ENCODE assay signal across 8 mouse cellular contexts in genomic region chr3:30999401-31000017, GRCm38 (mm10). TPM values are rescaled to one million over a fixed set of nuclear protein-coding genes. Genes with fewer than 3 reads are reported as not detected.
DNase-seq lines count a peak whose midpoint lies in the region; ATAC-seq and TF ChIP-seq lines count a peak whose summit lies in the region.

No protein-coding gene starts in this region.

- peak; percentile 25 to 26 for DNase-seq in heart, adult 18-20 months
- no peak for DNase-seq in heart, postnatal 36 days
- DNase-seq in neural tube, embryonic 10.5 days (ENCODE audit: extremely low spot score, low spot score) = no peak
- no peak for DNase-seq in limb, embryonic 11.5 days (ENCODE audit: low spot score)
- DNase-seq in stomach, postnatal 0 days (ENCODE audit: low spot score) = peak; percentile 55
- DNase-seq in cerebellum, adult 8-10 months = no peak

- intact Hi-C loops in heart, postnatal 36 days (cut with DNase I) = no loop called here

- H3K9me3 ChIP-seq in neural tube, embryonic 15.5 days (replicated peaks) = no peaks in the 10 kb centered on the region
- no peaks in the 10 kb centered on the region for H3K9me3 ChIP-seq in limb, embryonic 11.5 days (ENCODE audit: control insufficient read depth, low read length)
- H3K9me3 ChIP-seq in stomach, postnatal 0 days (ENCODE audit: control insufficient read depth, low read length) = no peaks in the 10 kb centered on the region

- peak overlapping the region; percentile 18; the same call in 1 of the 2 replicates for H3K27ac ChIP-seq in neural tube, embryonic 15.5 days (replicated peaks)
- H3K27ac ChIP-seq in limb, embryonic 11.5 days (replicated peaks; ENCODE audit: low read depth, low read length) = peak overlapping the region; percentile 56; the same call in 1 of the 2 replicates
- peak overlapping the region; percentile 94 for H3K27ac ChIP-seq in stomach, postnatal 0 days (replicated peaks)

- no peak for ATAC-seq in neural tube, embryonic 15.5 days (ENCODE audit: low FRiP score)
- no peak for ATAC-seq in limb, embryonic 11.5 days (ENCODE audit: insufficient number of reproducible peaks, low FRiP score, low TSS enrichment, low read depth)
- ATAC-seq in stomach, postnatal 0 days (ENCODE audit: low FRiP score, low TSS enrichment) = peak; percentile 74
- ATAC-seq in megakaryocyte progenitor cell, adult 5-6 weeks (replicated peaks; ENCODE audit: poor library complexity) = no peak

- H3K4me3 ChIP-seq in neural tube, embryonic 15.5 days (replicated peaks) = no peak overlapping the region
- H3K4me3 ChIP-seq in limb, embryonic 11.5 days (ENCODE audit: low read depth, low read length) = no peak overlapping the region
- H3K4me3 ChIP-seq in stomach, postnatal 0 days (ENCODE audit: low read depth, low read length) = no peak overlapping the region

- H3K4me1 ChIP-seq in neural tube, embryonic 15.5 days = peaks cover 33% of the 10 kb centered on the region
- H3K4me1 ChIP-seq in limb, embryonic 11.5 days (ENCODE audit: control insufficient read depth, insufficient read depth, low read length) = peaks cover 19% of the 10 kb centered on the region
- peaks cover 9% of the 10 kb centered on the region; the same call in 1 of the 2 replicates for H3K4me1 ChIP-seq in stomach, postnatal 0 days (replicated peaks; ENCODE audit: control insufficient read depth, insufficient read depth)

- H3K36me3 ChIP-seq in neural tube, embryonic 15.5 days = no peaks in the 10 kb centered on the region
- no peaks in the 10 kb centered on the region for H3K36me3 ChIP-seq in limb, embryonic 11.5 days (ENCODE audit: control insufficient read depth, insufficient read depth, low read length)
- H3K36me3 ChIP-seq in stomach, postnatal 0 days (ENCODE audit: control insufficient read depth, insufficient read depth, low read length) = no peaks in the 10 kb centered on the region

- H3K4me2 ChIP-seq in neural tube, embryonic 15.5 days = no peak overlapping the region
- H3K4me2 ChIP-seq in limb, embryonic 11.5 days (ENCODE audit: low read depth, severe bottlenecking) = no peak overlapping the region
- H3K4me2 ChIP-seq in stomach, postnatal 0 days (replicated peaks; ENCODE audit: low read depth) = peak overlapping the region; percentile 31

- TF ChIP-seq CTCF in stomach, postnatal 0 days (IDR thresholded peaks at IDR 0.05; ENCODE audit: low read depth) = no peak

- WGBS in neural tube, embryonic 15.5 days = 60% methylated on average over 10 of the region's 10 CpGs
- 47% methylated on average over 10 of the region's 10 CpGs for WGBS in limb, embryonic 11.5 days
- 15% methylated on average over 10 of the region's 10 CpGs for WGBS in stomach, postnatal 0 days

- no peaks in the 10 kb centered on the region for H3K27me3 ChIP-seq in neural tube, embryonic 15.5 days (replicated peaks)
- no peaks in the 10 kb centered on the region for H3K27me3 ChIP-seq in limb, embryonic 11.5 days (ENCODE audit: control insufficient read depth, insufficient read depth, low read length)
- no peaks in the 10 kb centered on the region for H3K27me3 ChIP-seq in stomach, postnatal 0 days (ENCODE audit: control insufficient read depth, insufficient read depth, low read length)

- no peak overlapping the region for H3K9ac ChIP-seq in neural tube, embryonic 15.5 days (replicated peaks)
- H3K9ac ChIP-seq in limb, embryonic 11.5 days (ENCODE audit: low read length) = no peak overlapping the region
- no peak overlapping the region for H3K9ac ChIP-seq in stomach, postnatal 0 days (ENCODE audit: low read length)

- peak; percentile 87 for TF ChIP-seq EP300 in stomach, postnatal 0 days (optimal IDR thresholded peaks at IDR 0.05)

RNA-seq across cellular contexts. Expression of gene Prkci, which starts 4.0 kb away (rescaled TPM):
- total RNA-seq in heart, adult 18-20 months (2021) = 10 to 100 TPM; 12.6 to 13.0 TPM
- total RNA-seq in heart, postnatal 36 days (2021) = 10 to 100 TPM; 12.4 to 12.5 TPM
- 25.1 and 29.4 TPM in 2 replicates for polyA plus RNA-seq in neural tube, embryonic 15.5 days (2015; fragmentation: Nextera tagmentation; extraction: Ambion mirVana)
- 43.1 TPM in 2 replicates for polyA plus RNA-seq in limb, embryonic 11.5 days (2014; fragmentation: Nextera tagmentation; extraction: Ambion mirVana)
- polyA plus RNA-seq in stomach, postnatal 0 days (2015; fragmentation: Nextera tagmentation; extraction: Ambion mirVana) = 21.2 and 22.1 TPM in 2 replicates
- total RNA-seq in megakaryocyte progenitor cell, adult 5-6 weeks (2015) = 20.1 TPM in 2 replicates
- total RNA-seq in megakaryocyte progenitor cell, adult 5-6 weeks (2017) = 18.9 and 19.1 TPM in 2 replicates

RNA-seq across cellular contexts. Expression of gene Phc3, which starts 30.3 kb away (rescaled TPM):
- total RNA-seq in heart, adult 18-20 months (2021) = 10 to 100 TPM; 14.2 to 16.8 TPM
- total RNA-seq in heart, postnatal 36 days (2021) = 10 to 100 TPM; 15.9 to 19.1 TPM
- polyA plus RNA-seq in neural tube, embryonic 15.5 days (2015; fragmentation: Nextera tagmentation; extraction: Ambion mirVana) = 8.7 and 8.9 TPM in 2 replicates
- polyA plus RNA-seq in limb, embryonic 11.5 days (2014; fragmentation: Nextera tagmentation; extraction: Ambion mirVana) = 4.6 and 5.1 TPM in 2 replicates
- 3.0 and 3.3 TPM in 2 replicates for polyA plus RNA-seq in stomach, postnatal 0 days (2015; fragmentation: Nextera tagmentation; extraction: Ambion mirVana)
- total RNA-seq in megakaryocyte progenitor cell, adult 5-6 weeks (2015) = 24.0 and 26.8 TPM in 2 replicates
- total RNA-seq in megakaryocyte progenitor cell, adult 5-6 weeks (2017) = 10.4 and 13.7 TPM in 2 replicates

Comparison
In these comparisons a context has a peak if more than half of its experiments do, and no peak if none do; other contexts are left out.
1. DNase-seq: peak in heart, adult 18-20 months (2 of 2) and stomach, postnatal 0 days (single experiment); none in heart, postnatal 36 days (0 of 2), neural tube, embryonic 10.5 days (single experiment), limb, embryonic 11.5 days (single experiment) and cerebellum, adult 8-10 months (single experiment).
2. H3K27ac ChIP-seq: peak in every context shown above with its lines; median percentile 94 in stomach, postnatal 0 days; 56 in limb, embryonic 11.5 days; 18 in neural tube, embryonic 15.5 days.